Mouse (Mus musculus) liver, embryonic 12.5 days (tissue): ENCODE results near the gene Itpa. TPM values are rescaled to one million over a fixed set of nuclear protein-coding genes. Genes with fewer than 3 reads are reported as not detected.

Experiments
- ATAC-seq: fragments of 200-750 bp; cut with Nextera tagmentation; 2 replicates; pipeline ENCODE4 v1.8.0; 2017; ENCODE audit warnings: moderate number of reproducible peaks, mild to moderate bottlenecking, moderate library complexity
- H3K27ac ChIP-seq: fragments of 300-500 bp; sonication (generic); 2 replicates; pipeline ENCODE4 v1.5.1; 2016; ENCODE audit warnings: mild to moderate bottlenecking
- H3K27me3 ChIP-seq: fragments of 300-500 bp; sonication (generic); replicated peaks from 2 replicates; pipeline ENCODE4 v1.6.1; 2016; ENCODE audit warnings: mild to moderate bottlenecking, moderate library complexity
- H3K36me3 ChIP-seq: fragments of 300-500 bp; sonication (generic); 2 replicates; pipeline ENCODE4 v1.6.1; 2016; ENCODE audit warnings: mild to moderate bottlenecking, moderate library complexity
- H3K4me1 ChIP-seq: fragments of 300-500 bp; sonication (generic); 2 replicates; pipeline ENCODE4 v1.6.1; 2016
- H3K4me2 ChIP-seq: fragments of 300-500 bp; sonication (generic); 2 replicates; pipeline ENCODE4 v1.6.1; 2016; ENCODE audit warnings: mild to moderate bottlenecking, moderate library complexity
- H3K4me3 ChIP-seq: fragments of 300-500 bp; sonication (generic); 2 replicates; pipeline ENCODE4 v1.5.1; 2016; ENCODE audit warnings: mild to moderate bottlenecking, moderate library complexity
- H3K9ac ChIP-seq: fragments of 300-500 bp; sonication (generic); 2 replicates; pipeline ENCODE4 v1.6.1; 2016; ENCODE audit warnings: mild to moderate bottlenecking, moderate library complexity
- H3K9me3 ChIP-seq: fragments of 300-500 bp; sonication (generic); replicated peaks from 2 replicates; pipeline ENCODE4 v1.6.1; 2016; ENCODE audit warnings: mild to moderate bottlenecking, moderate library complexity
- WGBS: fragments of 180-500 bp; shearing (Covaris S2); methylation state at CpG from one replicate; pipeline ENCODE4 v1.1.7; 2016; ENCODE audit not compliant: insufficient replicate concordance; 5-methylcytosine and 5-hydroxymethylcytosine counted together
- polyA plus RNA-seq: library from polyadenylated mRNA; unstranded; fragments of >200 nt; fragmentation: Nextera tagmentation; extraction: Ambion mirVana; gene quantifications from 2 replicates; pipeline ENCODE4 v1.2.1, GENCODE M21; 2016

Itpa gene
- 69.9 and 75.2 TPM in 2 replicates for polyA plus RNA-seq

DNA sequence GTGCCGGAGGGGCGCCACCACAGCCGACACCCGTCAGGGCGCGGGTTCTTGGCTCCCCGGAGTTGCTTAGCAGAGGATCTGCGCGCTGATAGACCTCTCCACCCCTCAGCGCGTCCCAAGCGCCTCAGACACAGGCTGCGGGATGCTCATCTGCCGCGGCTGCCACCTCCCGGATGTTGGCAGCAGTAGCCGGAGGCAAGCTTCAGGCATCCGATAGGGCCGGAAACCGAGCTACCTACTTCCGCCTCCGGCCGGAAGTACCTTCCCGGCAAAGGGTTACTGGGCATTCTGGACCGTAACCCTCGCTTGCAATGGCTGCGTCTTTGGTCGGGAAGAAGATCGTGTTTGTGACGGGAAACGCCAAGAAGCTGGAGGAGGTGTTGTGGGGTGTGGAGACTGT, at the start of gene Itpa:
Gene Itpa (plus strand): TSS at position 52 of the 400 bp plus-strand sequence.
- Histone ChIP-seq H3K36me3 (peaks cover 29% of the 10 kb centered on the region), H3K9ac (peak within 1 kb of the TSS; percentile 80), H3K27me3 (no peaks in the 10 kb centered on the region), H3K9me3 (no peaks in the 10 kb centered on the region), H3K4me3 (peak within 1 kb of the TSS; percentile 85), H3K4me2 (peak within 1 kb of the TSS; percentile 92), H3K4me1 (peaks cover 64% of the 10 kb centered on the region), H3K27ac (peak within 1 kb of the TSS; percentile 92)
- 1% methylated on average over 31 of the region's 31 CpGs for WGBS
- peak; percentile 75 for ATAC-seq

GRCm38 (mm10) chr2:130618972-130619371, 48.4 kb upstream of the Itpa start:
- H3K9me3 ChIP-seq = no peaks in the 10 kb centered on the region
- no peak overlapping the region for H3K9ac ChIP-seq
- no peak for ATAC-seq
- H3K27me3 ChIP-seq = no peaks in the 10 kb centered on the region
- H3K4me2 ChIP-seq = no peak overlapping the region
- peaks cover 80% of the 10 kb centered on the region for H3K36me3 ChIP-seq
- no peak overlapping the region for H3K27ac ChIP-seq
- H3K4me3 ChIP-seq = no peak overlapping the region
- 85% methylated on average over 7 of the region's 7 CpGs for WGBS
- H3K4me1 ChIP-seq = no peaks in the 10 kb centered on the region

GRCm38 (mm10) chr2:130628424-130628823, 39.0 kb upstream of the Itpa start:
- H3K9me3 ChIP-seq = no peaks in the 10 kb centered on the region
- no peak for ATAC-seq
- H3K9ac ChIP-seq = 0 out of 2 replicates have a peak overlapping the region, but pooled peaks have one; percentile 89
- peaks cover 25% of the 10 kb centered on the region for H3K4me1 ChIP-seq
- H3K4me3 ChIP-seq = peak overlapping the region; percentile 89
- H3K27me3 ChIP-seq = peaks cover 15% of the 10 kb centered on the region
- 53% methylated on average over 3 of the region's 3 CpGs for WGBS
- H3K27ac ChIP-seq = no peak overlapping the region
- H3K4me2 ChIP-seq = peak overlapping the region; percentile 77
- H3K36me3 ChIP-seq = peaks cover 45% of the 10 kb centered on the region

DNA sequence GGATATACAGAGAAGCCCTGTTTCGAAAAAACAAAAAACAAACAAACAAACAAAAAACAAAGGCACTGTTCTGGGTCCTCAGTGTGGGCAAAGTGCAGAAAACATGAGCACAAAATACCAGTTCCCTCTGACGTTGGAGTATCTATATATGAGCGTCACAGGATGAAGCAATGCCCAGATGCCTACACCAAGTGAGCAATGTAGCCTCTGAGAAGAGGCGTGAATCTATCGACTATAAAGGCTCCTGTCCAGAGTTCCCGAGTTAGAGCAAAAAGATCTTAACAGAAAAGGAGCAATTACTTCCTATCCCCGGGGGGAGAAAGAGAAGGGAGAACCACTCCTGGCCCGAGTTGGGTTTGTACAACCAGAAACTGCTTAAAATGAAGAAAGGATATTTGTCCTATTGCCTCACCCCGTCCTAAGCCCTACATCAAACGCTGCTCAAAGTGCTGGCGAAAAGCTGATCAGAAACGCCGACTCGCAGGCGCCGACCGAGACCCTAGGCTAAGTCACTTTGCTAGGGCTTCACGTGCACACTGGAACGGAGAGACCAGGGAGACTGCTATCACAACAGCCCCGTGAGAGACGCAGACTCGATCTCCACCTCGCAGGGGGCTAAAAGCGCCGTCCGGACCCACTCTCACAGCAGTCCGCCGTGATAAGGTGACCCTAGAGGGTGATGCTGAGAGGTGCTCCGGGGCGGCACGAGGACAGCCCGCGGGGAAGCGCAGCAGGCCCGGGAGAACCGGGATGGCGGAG, 38.2 kb upstream of the Itpa start:
- H3K4me2 ChIP-seq = peak overlapping the region; percentile 77
- peak overlapping the region; percentile 83 for H3K27ac ChIP-seq
- no peaks in the 10 kb centered on the region for H3K9me3 ChIP-seq
- peak overlapping the region; percentile 89 for H3K9ac ChIP-seq
- peak; percentile 70 for ATAC-seq
- peaks cover 24% of the 10 kb centered on the region for H3K27me3 ChIP-seq
- under 1% methylated on average over 37 of the region's 37 CpGs for WGBS
- peaks cover 25% of the 10 kb centered on the region for H3K4me1 ChIP-seq
- H3K36me3 ChIP-seq = peaks cover 37% of the 10 kb centered on the region
- peak overlapping the region; percentile 89 for H3K4me3 ChIP-seq

DNA sequence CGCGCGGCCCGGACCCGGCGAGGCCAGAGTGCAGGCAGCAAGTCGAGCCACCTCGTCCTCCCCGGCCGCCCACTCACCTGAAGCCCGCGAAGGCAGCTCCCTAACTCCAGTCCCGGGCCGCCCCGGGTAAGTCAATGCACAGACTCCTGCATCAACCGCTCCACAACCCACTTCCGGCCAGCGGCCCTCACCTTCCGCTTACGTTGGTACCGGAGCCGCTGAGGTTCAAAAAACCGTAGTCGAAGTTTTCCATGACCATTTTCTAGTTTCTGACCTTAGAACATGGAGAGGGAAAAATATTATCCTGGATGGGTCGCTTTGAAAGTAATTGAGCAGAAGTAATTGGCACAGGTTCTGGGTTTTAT, 37.6 kb upstream of the Itpa start, which contains the start of the genes Fastkd5 and Ubox5:
Gene Fastkd5 (minus strand): TSS at position 189 of the 365 bp plus-strand sequence.
Gene Ubox5 (minus strand): TSS at position 200 of the 365 bp plus-strand sequence.
- peak within 1 kb of the TSS; percentile 77 for H3K4me2 ChIP-seq
- peak within 1 kb of the TSS; percentile 83 for H3K27ac ChIP-seq
- peak within 1 kb of the TSS; percentile 89 for H3K4me3 ChIP-seq
- H3K27me3 ChIP-seq = peaks cover 29% of the 10 kb centered on the region
- ATAC-seq = peak; percentile 85
- 0% methylated on average over 25 of the region's 25 CpGs for WGBS
- H3K9ac ChIP-seq = peak within 1 kb of the TSS; percentile 89
- H3K9me3 ChIP-seq = no peaks in the 10 kb centered on the region
- H3K4me1 ChIP-seq = peaks cover 31% of the 10 kb centered on the region
- peaks cover 33% of the 10 kb centered on the region for H3K36me3 ChIP-seq

DNA sequence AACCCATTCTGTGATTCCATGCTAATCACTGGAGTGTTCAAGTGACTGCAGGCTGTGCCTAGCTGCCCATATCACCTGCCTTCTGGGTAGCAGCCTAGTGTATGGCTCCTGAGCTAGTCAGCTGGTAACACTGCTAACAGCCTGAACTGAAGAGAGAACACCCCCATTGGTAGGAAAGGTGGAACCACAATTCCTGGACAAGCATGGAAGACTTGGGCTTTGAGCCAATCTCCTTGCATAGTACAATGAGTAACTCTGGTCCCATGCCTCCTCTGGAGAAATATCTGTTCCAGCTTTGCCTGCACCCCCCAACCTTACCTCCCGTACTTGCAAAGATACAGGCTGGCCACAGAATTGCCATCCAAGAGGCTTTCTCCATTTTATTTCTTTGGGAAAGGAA, 35.0 kb upstream of the Itpa start:
- H3K4me1 ChIP-seq = peaks cover 42% of the 10 kb centered on the region
- peaks cover 55% of the 10 kb centered on the region for H3K27me3 ChIP-seq
- peaks cover 9% of the 10 kb centered on the region for H3K36me3 ChIP-seq
- H3K9ac ChIP-seq = no peak overlapping the region
- H3K27ac ChIP-seq = no peak overlapping the region
- H3K4me2 ChIP-seq = no peak overlapping the region
- H3K4me3 ChIP-seq = no peak overlapping the region
- no peak for ATAC-seq
- 86% methylated on average over 1 of the region's 1 CpGs for WGBS
- H3K9me3 ChIP-seq = no peaks in the 10 kb centered on the region

DNA sequence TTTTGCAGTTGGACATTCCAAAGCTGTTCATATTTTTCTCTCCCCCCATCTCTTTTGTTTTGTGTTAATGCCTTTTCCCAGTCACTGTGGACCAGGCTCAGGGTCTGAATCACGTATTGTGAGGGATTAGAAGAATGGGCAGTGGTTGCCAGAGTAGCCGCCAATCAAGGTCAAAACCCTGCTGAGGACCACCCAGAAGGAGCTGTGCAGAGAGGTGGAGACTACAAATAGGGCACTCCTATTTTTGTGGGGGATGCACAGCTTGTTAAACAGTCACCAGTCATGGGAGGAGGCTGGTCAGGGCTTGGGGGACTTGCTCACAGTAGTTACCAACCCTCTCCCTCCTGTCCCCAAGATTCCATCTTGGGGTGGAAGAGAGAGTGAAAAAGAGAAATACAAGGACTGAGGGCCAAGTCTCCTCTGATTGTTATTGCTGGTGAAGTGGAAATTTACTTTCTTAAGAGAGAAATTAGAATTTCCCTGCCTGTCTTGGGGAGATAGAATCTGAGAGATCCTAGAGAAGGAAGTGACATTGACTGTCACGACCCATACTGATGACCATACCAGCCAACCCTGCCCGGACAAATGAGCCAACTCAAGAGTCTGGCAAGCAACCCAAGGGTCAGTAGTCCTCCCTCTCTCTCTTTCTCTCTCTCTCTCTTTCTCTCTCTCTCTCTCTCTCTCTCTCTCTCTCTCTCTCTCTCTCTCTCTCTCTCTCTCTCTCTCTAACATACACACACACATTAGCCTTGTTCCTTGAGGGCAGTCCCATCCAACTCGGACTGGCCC, 34.3 kb upstream of the Itpa start:
- Histone ChIP-seq H3K9me3 (no peaks in the 10 kb centered on the region), H3K9ac (no peak overlapping the region), H3K4me3 (no peak overlapping the region), H3K4me1 (peaks cover 42% of the 10 kb centered on the region), H3K36me3 (peaks cover 2% of the 10 kb centered on the region), H3K27ac (no peak overlapping the region), H3K4me2 (no peak overlapping the region), H3K27me3 (peaks cover 62% of the 10 kb centered on the region)
- 51% methylated on average over 5 of the region's 5 CpGs for WGBS
- no peak for ATAC-seq

GRCm38 (mm10) chr2:130634006-130634738, 33.2 kb upstream of the Itpa start:
- Histone ChIP-seq H3K4me2 (peak overlapping the region; percentile 62), H3K9me3 (no peaks in the 10 kb centered on the region), H3K9ac (0 out of 2 replicates have a peak overlapping the region, but pooled peaks have one; percentile 1), H3K27me3 (peaks cover 73% of the 10 kb centered on the region), H3K36me3 (no peaks in the 10 kb centered on the region), H3K4me3 (peak overlapping the region; percentile 23; the same call in 1 of the 2 replicates), H3K27ac (no peak overlapping the region), H3K4me1 (peaks cover 35% of the 10 kb centered on the region)
- ATAC-seq = no peak
- WGBS = 25% methylated on average over 14 of the region's 14 CpGs

DNA sequence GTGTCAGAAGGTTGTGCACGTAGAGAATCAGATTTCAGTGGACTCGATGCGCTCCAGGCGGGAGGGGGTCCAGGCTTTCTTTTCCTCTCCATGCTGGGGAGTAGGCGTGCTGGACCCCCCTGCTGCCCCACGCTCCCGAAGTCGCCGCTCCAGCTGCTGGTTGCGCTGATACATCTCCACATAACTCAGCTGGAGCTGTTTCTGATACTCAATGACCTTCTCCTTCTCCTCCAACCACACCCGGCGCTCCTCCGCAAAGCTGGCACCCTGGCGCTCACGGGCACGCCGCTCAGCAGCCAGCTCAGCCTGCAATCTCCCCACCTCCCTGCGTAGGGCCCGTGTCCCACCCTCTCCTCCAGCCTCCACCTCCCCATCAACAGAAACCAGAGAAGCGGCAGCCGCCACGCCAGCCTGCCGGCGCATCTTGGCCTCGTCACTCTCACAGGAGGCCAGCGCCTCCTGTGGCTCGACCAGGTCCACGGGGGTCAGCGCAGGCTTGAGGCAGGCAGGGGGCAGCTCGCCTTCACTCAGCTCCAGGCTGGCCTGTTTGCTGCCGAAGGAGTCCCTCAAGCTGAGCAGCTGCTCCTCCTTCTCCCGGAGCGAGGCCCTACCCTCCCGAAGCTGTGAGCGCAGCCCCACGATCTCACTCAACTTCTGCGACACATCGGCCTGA, 32.5 kb upstream of the Itpa start:
- 3% methylated on average over 38 of the region's 38 CpGs for WGBS
- peaks cover 34% of the 10 kb centered on the region for H3K4me1 ChIP-seq
- ATAC-seq = no peak
- H3K9ac ChIP-seq = peak overlapping the region; percentile 1; the same call in 1 of the 2 replicates
- peak overlapping the region; percentile 23 for H3K4me3 ChIP-seq
- H3K9me3 ChIP-seq = no peaks in the 10 kb centered on the region
- H3K27me3 ChIP-seq = peaks cover 80% of the 10 kb centered on the region
- no peaks in the 10 kb centered on the region for H3K36me3 ChIP-seq
- no peak overlapping the region for H3K27ac ChIP-seq
- peak overlapping the region; percentile 62 for H3K4me2 ChIP-seq

GRCm38 (mm10) chr2:130635847-130636246, 31.6 kb upstream of the Itpa start:
- Histone ChIP-seq H3K4me1 (peaks cover 28% of the 10 kb centered on the region), H3K9ac (no peak overlapping the region; the same call in 1 of the 2 replicates), H3K36me3 (no peaks in the 10 kb centered on the region), H3K4me2 (peak overlapping the region; percentile 62), H3K9me3 (no peaks in the 10 kb centered on the region), H3K27ac (no peak overlapping the region), H3K27me3 (peaks cover 89% of the 10 kb centered on the region), H3K4me3 (peak overlapping the region; percentile 23)
- peak; percentile 57 for ATAC-seq
- WGBS = 10% methylated on average over 21 of the region's 21 CpGs

- Histone ChIP-seq H3K9me3 (no peaks in the 10 kb centered on the region), H3K4me3 (no peak overlapping the region), H3K4me1 (peaks cover 39% of the 10 kb centered on the region), H3K4me2 (peak overlapping the region; percentile 21), H3K36me3 (no peaks in the 10 kb centered on the region), H3K27ac (no peak overlapping the region), H3K9ac (no peak overlapping the region), H3K27me3 (peaks cover 88% of the 10 kb centered on the region)
- WGBS = 40% methylated on average over 16 of the region's 16 CpGs
- ATAC-seq = no peak
Measured at GRCm38 (mm10) chr2:130638101-130638611, 29.3 kb upstream of the Itpa start.
